Mouse (Mus musculus): ENCODE measurements at regions not wholly inside any gene's neighbourhood (a gene's known extent, or its start where the extent isn't known, plus 50 kb on each side); places are given as distances from the start of the nearest gene placed in this dataset.

- Histone ChIP-seq H3K27me3 (replicated peaks; ENCODE audit: low read depth, poor library complexity, severe bottlenecking) (no peaks in the 10 kb centered on the region), H3K4me3 (no peak overlapping the region), H3K36me3 (replicated peaks) (no peaks in the 10 kb centered on the region), H3K9me3 (no peaks in the 10 kb centered on the region), H3K27ac (replicated peaks) (0 out of 2 replicates have a peak overlapping the region, but pooled peaks have one; percentile 10), H3K4me1 (peaks cover 10% of the 10 kb centered on the region; the same call in 1 of the 2 replicates)
- WGBS: 54% methylated on average over 7 of the region's 7 CpGs
- peak; percentile 21 for DNase-seq (ENCODE audit: low spot score)
Observed at GRCm38 (mm10) chr12:5787074-5787813, 411.8 kb upstream of the Klhl29 start.

GRCm38 (mm10) chr12:5781276-5781675, 405.8 kb upstream of the Klhl29 start:
- 56% methylated on average over 3 of the region's 3 CpGs for WGBS
- H3K36me3 ChIP-seq (replicated peaks): no peaks in the 10 kb centered on the region

GRCm38 (mm10) chr12:5777556-5777955, 402.1 kb upstream of the Klhl29 start:
- no peaks in the 10 kb centered on the region for H3K36me3 ChIP-seq (replicated peaks)
- no peak overlapping the region for H3K4me3 ChIP-seq
- 0 out of 2 replicates have a peak, but pooled peaks cover 2% of the 10 kb centered on the region for H3K4me1 ChIP-seq
- no peak for DNase-seq (ENCODE audit: low spot score)
- no peak overlapping the region for H3K27ac ChIP-seq (replicated peaks)
- no peaks in the 10 kb centered on the region for H3K9me3 ChIP-seq
- no peaks in the 10 kb centered on the region for H3K27me3 ChIP-seq (replicated peaks; ENCODE audit: low read depth, poor library complexity, severe bottlenecking)

More at GRCm38 (mm10) chr12:5781276-5781675, 405.8 kb upstream of the Klhl29 start:
- Histone ChIP-seq H3K4me1 (0 out of 2 replicates have a peak, but pooled peaks cover 2% of the 10 kb centered on the region), H3K9me3 (no peaks in the 10 kb centered on the region), H3K4me3 (no peak overlapping the region), H3K27me3 (replicated peaks; ENCODE audit: low read depth, poor library complexity, severe bottlenecking) (no peaks in the 10 kb centered on the region), H3K27ac (replicated peaks) (no peak overlapping the region)
- DNase-seq (ENCODE audit: low spot score): no peak

- Histone ChIP-seq H3K27ac (replicated peaks) (no peak overlapping the region), H3K4me3 (no peak overlapping the region), H3K27me3 (replicated peaks; ENCODE audit: low read depth, poor library complexity, severe bottlenecking) (no peaks in the 10 kb centered on the region), H3K4me1 (no peaks in the 10 kb centered on the region), H3K36me3 (replicated peaks) (no peaks in the 10 kb centered on the region), H3K9me3 (no peaks in the 10 kb centered on the region)
- WGBS: 74% methylated on average over 5 of the region's 5 CpGs
- no peak for DNase-seq (ENCODE audit: low spot score)
Observed at GRCm38 (mm10) chr12:5771399-5771978, 396.0 kb upstream of the Klhl29 start.

GRCm38 (mm10) chr12:5770531-5770930, 395.0 kb upstream of the Klhl29 start:
- H3K4me3 ChIP-seq: no peak overlapping the region
- 68% methylated on average over 2 of the region's 2 CpGs for WGBS
- H3K9me3 ChIP-seq: no peaks in the 10 kb centered on the region
- no peaks in the 10 kb centered on the region for H3K4me1 ChIP-seq
- DNase-seq (ENCODE audit: low spot score): no peak
- H3K36me3 ChIP-seq (replicated peaks): no peaks in the 10 kb centered on the region
- no peak overlapping the region for H3K27ac ChIP-seq (replicated peaks)
- H3K27me3 ChIP-seq (replicated peaks; ENCODE audit: low read depth, poor library complexity, severe bottlenecking): no peaks in the 10 kb centered on the region

- no peaks in the 10 kb centered on the region for H3K9me3 ChIP-seq
- 50% methylated on average over 6 of the region's 6 CpGs for WGBS
- no peak overlapping the region for H3K4me3 ChIP-seq
- no peak overlapping the region for H3K27ac ChIP-seq (replicated peaks)
- no peaks in the 10 kb centered on the region for H3K36me3 ChIP-seq (replicated peaks)
- peaks cover 5% of the 10 kb centered on the region for H3K4me1 ChIP-seq
- no peaks in the 10 kb centered on the region for H3K27me3 ChIP-seq (replicated peaks; ENCODE audit: low read depth, poor library complexity, severe bottlenecking)
- no peak for DNase-seq (ENCODE audit: low spot score)
Observed at GRCm38 (mm10) chr12:5764445-5765170, 389.1 kb upstream of the Klhl29 start.

- Histone ChIP-seq H3K27me3 (replicated peaks; ENCODE audit: low read depth, poor library complexity, severe bottlenecking) (no peaks in the 10 kb centered on the region), H3K9me3 (no peaks in the 10 kb centered on the region), H3K4me3 (no peak overlapping the region), H3K27ac (replicated peaks) (no peak overlapping the region), H3K36me3 (replicated peaks) (no peaks in the 10 kb centered on the region), H3K4me1 (peaks cover 5% of the 10 kb centered on the region)
- 87% methylated on average over 1 of the region's 1 CpGs for WGBS
- DNase-seq (ENCODE audit: low spot score): no peak
Observed at GRCm38 (mm10) chr12:5764026-5764425, 388.5 kb upstream of the Klhl29 start.

GRCm38 (mm10) chr12:5762306-5762927, 386.9 kb upstream of the Klhl29 start:
- no peaks in the 10 kb centered on the region for H3K9me3 ChIP-seq
- H3K4me3 ChIP-seq: no peak overlapping the region
- H3K27ac ChIP-seq (replicated peaks): no peak overlapping the region
- DNase-seq (ENCODE audit: low spot score): no peak
- no peaks in the 10 kb centered on the region for H3K36me3 ChIP-seq (replicated peaks)
- H3K27me3 ChIP-seq (replicated peaks; ENCODE audit: low read depth, poor library complexity, severe bottlenecking): no peaks in the 10 kb centered on the region
- H3K4me1 ChIP-seq: peaks cover 5% of the 10 kb centered on the region
- WGBS: 77% methylated on average over 6 of the region's 6 CpGs

- no peak overlapping the region for H3K27ac ChIP-seq (replicated peaks)
- DNase-seq (ENCODE audit: low spot score): no peak
- 76% methylated on average over 3 of the region's 3 CpGs for WGBS
- no peaks in the 10 kb centered on the region for H3K36me3 ChIP-seq (replicated peaks)
- H3K27me3 ChIP-seq (replicated peaks; ENCODE audit: low read depth, poor library complexity, severe bottlenecking): no peaks in the 10 kb centered on the region
- no peaks in the 10 kb centered on the region for H3K9me3 ChIP-seq
- H3K4me3 ChIP-seq: no peak overlapping the region
- H3K4me1 ChIP-seq: peaks cover 2% of the 10 kb centered on the region
Observed at GRCm38 (mm10) chr12:5759485-5759884, 384.0 kb upstream of the Klhl29 start.

GRCm38 (mm10) chr12:5757766-5758165, 382.3 kb upstream of the Klhl29 start:
- H3K4me3 ChIP-seq: no peak overlapping the region
- H3K4me1 ChIP-seq: no peaks in the 10 kb centered on the region
- DNase-seq (ENCODE audit: low spot score): no peak
- no peak overlapping the region for H3K27ac ChIP-seq (replicated peaks)
- WGBS: 87% methylated on average over 2 of the region's 2 CpGs
- no peaks in the 10 kb centered on the region for H3K36me3 ChIP-seq (replicated peaks)
- no peaks in the 10 kb centered on the region for H3K9me3 ChIP-seq
- no peaks in the 10 kb centered on the region for H3K27me3 ChIP-seq (replicated peaks; ENCODE audit: low read depth, poor library complexity, severe bottlenecking)

- no peaks in the 10 kb centered on the region for H3K9me3 ChIP-seq
- H3K4me3 ChIP-seq: no peak overlapping the region
- WGBS: 91% methylated on average over 4 of the region's 4 CpGs
- no peak for DNase-seq (ENCODE audit: low spot score)
- H3K27ac ChIP-seq (replicated peaks): no peak overlapping the region
- H3K4me1 ChIP-seq: no peaks in the 10 kb centered on the region
- no peaks in the 10 kb centered on the region for H3K27me3 ChIP-seq (replicated peaks; ENCODE audit: low read depth, poor library complexity, severe bottlenecking)
- H3K36me3 ChIP-seq (replicated peaks): no peaks in the 10 kb centered on the region
Observed at GRCm38 (mm10) chr12:5757361-5757760, 381.9 kb upstream of the Klhl29 start.

GRCm38 (mm10) chr12:5753831-5754230, 378.3 kb upstream of the Klhl29 start:
- DNase-seq (ENCODE audit: low spot score): no peak
- H3K4me1 ChIP-seq: no peaks in the 10 kb centered on the region
- H3K27ac ChIP-seq (replicated peaks): no peak overlapping the region
- no peaks in the 10 kb centered on the region for H3K36me3 ChIP-seq (replicated peaks)
- 47% methylated on average over 1 of the region's 1 CpGs for WGBS
- no peaks in the 10 kb centered on the region for H3K9me3 ChIP-seq
- H3K27me3 ChIP-seq (replicated peaks; ENCODE audit: low read depth, poor library complexity, severe bottlenecking): no peaks in the 10 kb centered on the region
- H3K4me3 ChIP-seq: no peak overlapping the region

Data from embryonic facial prominence, embryonic 10.5 days (tissue).